Mouse (Mus musculus) layer of hippocampus, adult 18-20 months (tissue): ENCODE results near the gene Ank3. TPM values are rescaled to one million over a fixed set of nuclear protein-coding genes. Genes with fewer than 3 reads are reported as not detected.
"Not testable (repeated sequence)": the region's sequence is repeated elsewhere in the genome, so short reads cannot be mapped to it uniquely, and the experiment has no call there.

Source experiments
- DNase-seq, 2 experiments: peaks; one replicate each; pipeline ENCODE4 v3.0.0; 2022; ENCODE audit warnings: low spot score in 2 of 2
- total RNA-seq, 2 experiments: library from RNA; stranded (reverse); gene quantifications; 2 replicates each; pipeline ENCODE4 v1.2.3; 2021

Gene Ank3
- total RNA-seq, 2 experiments from 2014 or later = 414 to 427 TPM

DNA sequence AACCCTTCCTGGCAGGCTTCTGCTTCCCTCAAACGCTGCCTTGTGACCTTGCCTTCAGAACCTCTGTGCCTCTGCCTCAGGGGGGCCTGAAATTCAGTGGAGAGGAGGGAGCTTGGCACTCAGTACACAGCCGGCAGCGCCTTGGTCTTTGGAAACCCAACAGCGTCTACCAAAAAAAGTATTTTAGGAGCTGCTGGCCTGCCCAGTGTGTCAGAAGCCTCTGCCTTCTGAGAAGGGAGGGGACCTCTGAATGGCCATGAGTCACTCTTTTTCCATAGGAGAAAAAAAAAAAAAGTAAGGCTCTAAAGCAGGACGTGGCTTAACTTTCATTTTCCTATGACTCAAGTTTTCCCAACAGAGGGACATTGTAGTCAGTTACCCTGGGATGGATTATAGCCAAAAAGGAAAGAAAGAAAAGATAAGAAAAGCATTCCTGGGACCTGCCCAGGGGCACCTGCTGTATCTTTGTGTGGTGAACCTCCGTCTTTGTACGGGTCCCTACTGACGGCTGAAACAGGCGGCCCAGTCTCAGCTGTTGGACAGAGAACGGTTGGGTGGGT, 473.7 kb downstream of the Ank3 start:
- DNase-seq = no peak

DNA sequence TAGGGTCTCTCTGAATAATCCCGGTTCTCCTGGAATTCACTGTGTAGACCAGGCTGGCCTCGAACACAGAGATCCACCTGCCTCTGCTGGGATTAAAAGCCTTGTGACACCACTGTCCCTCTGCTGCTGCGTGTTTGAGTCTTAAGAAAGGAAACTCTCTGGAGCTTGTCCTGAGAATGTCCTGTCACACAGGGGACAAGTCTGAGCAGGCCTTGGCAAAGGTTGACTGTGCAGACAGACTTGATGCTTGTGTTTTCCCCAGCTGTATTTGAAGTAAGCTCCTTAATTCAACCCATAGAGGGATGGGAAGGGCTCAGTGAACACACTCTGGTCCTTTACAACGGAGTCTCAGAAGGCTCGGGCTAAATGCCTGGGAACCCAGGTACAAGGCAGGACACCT, 474.3 kb downstream of the Ank3 start:
- no peak for DNase-seq

DNA sequence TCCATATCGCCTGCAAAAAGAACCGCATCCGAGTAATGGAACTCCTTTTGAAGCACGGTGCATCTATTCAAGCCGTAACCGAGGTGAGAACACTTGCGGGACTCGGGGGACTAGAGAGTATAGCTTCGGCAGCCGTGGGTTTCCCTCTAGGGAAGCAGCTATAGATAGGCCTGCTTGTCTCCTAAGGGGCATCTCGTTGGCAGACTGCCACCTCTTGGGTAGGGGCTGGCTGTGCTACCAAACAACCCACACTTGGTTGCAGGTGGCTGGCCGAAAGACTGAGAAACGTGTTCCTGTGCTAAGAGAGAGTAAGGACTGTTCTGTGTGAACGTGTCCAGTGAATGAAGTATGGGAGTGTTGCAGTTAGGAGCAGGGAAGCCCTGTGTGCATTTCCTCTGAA, 476.2 kb downstream of the Ank3 start:
- DNase-seq = no peak

DNA sequence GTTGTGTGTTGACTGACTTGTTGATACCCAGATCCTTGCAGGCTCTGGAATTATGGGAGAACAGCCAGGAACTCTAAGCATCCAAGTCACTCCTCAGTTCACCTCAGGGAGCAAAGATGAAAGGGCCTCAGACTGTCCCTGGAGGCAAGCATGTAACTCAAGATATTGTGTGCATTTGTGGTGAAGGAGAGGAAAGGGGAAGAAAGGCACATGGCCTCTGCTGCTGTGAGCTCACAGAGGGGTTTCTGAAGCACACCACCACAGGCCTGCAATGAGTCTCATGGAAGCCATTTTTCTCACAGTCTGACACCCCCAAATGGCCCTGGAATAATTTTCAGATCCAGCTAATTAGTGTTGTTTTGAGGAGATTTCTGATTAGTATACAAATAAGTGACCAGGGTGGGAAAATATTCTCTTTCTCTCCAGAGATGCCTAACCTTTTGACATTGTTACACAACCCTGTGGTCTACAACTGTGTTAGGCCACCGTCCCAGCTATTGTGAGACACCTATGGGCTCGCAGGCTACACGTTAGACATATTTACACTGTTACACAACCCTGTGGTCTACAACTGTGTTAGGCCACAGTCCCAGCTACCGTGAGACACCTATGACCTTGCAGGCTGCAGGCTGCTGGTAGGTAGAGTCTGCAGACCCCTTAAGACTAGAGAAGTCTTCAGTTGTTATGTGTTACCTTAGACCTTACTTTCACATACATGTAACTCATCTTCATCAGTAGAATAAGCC, 485.5 kb downstream of the Ank3 start:
- DNase-seq = no peak

DNA sequence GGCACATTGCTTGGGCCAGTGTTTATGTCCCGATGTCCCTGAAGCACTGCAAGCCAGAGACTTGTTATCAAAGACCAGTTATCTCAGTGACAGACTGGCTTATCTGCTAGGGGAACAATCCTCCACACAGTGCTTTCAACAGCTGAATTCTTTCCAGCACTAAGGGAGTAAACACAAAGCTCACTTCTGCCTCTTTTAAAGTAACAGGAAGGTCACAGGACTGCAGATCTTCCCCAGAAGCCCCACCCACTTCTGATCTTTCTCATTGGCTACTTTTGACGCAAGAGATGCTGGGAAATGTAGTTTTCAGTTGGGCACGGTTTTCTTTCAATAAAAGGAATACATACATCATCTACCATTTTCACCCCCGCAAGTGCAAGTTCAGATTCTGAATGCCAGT, 489.8 kb downstream of the Ank3 start:
- DNase-seq = peak in 1 of 2 experiments; percentile 55

DNA sequence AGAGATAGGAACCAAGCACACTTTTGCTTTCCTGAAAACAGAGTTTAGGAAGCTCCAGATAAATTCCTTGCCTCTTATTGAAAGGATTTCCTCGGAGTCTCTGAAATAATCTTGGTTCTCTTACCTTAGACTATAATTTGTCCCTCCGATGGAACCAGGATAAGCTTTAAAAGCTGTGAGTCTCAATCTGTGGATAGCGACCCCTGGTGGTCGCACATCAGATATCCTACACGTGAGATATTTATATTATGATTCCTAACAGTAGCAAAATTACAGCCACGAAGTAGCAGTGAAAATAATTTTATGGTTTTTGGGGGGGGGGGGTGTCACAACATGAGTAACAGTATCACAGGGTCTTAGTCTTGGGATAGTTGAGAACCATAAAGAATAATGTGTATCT, 491.2 kb downstream of the Ank3 start:
- peak in 1 of 2 experiments; percentile 53 for DNase-seq

DNA sequence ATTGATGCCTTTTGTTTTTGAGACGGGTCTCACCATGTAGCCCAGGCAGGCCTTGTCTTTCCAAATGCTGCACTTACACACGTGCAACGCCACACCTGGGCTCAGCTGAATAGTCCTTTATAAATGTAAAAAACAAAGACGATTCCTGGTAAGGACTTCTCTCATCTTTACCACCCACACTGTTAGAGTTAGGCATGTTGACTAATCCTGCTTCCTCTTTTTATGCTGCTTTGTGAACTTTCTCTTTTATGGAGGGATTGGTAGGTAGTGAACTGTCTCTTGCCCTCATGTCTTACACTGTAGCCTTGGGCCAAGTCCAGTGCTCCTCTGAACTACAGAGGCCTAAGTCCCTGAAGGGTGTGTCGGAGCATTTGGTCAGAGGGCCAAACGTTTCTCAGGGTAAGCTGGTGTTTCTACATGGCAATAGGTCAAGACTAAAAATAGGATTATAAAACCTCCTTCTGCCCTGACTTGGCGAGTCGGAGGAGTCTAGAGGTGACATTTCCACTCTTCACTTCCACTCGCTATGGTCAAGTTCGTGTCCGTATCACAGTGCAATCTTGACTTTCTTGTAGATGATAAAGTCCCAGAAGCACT, 491.9 kb downstream of the Ank3 start:
- no peak for DNase-seq

DNA sequence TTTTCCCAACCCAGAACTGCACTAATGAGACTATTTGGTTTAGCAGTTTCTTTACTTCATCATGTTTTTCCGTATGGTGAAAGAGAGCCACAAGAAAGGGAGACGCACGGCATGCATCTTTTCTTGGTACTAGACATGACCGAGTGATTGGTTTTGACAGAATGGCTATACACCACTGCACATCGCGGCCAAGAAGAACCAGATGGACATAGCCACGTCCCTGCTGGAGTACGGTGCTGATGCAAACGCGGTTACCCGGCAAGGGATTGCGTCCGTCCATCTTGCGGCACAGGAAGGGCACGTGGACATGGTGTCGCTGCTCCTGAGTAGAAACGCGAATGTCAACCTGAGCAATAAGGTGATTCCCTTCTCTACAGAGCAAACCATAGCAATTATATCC, 493.6 kb downstream of the Ank3 start:
- no peak for DNase-seq

DNA sequence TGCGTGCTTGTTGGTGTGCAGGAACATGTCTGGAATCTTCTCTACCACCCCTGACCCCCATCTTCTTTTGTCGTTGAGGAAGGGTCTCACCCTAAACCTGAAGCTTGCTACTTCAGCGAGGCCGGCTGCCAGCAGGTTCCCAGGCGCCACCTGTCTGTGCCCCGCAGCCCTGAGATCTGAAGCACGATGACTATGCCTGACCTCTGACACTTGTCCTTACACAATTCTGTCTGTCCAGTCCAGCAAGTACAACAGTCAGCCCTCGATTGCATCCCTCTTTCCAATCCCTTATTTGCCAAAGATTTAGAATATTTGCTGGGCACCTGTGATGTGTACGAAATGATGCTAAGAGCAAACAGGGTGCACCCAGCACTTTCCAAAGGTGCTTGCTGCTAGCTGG, 497.0 kb downstream of the Ank3 start:
- DNase-seq = no peak

DNA sequence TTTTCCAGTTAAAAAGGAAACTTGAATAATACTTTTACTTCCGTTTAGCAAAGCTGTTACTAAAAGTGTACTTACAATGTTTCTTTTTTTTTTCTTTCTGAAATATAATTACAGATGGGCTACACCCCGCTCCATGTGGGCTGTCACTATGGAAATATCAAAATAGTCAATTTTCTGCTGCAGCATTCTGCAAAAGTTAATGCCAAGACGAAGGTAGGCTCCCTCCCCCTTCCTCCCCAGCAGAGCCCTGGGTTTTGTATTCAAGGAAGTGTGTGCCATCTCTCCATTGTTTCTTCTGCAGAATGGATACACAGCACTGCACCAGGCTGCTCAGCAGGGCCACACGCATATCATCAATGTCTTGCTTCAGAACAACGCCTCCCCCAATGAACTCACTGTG, 499.4 kb downstream of the Ank3 start:
- peak; percentile 66 to 76 for DNase-seq

DNA sequence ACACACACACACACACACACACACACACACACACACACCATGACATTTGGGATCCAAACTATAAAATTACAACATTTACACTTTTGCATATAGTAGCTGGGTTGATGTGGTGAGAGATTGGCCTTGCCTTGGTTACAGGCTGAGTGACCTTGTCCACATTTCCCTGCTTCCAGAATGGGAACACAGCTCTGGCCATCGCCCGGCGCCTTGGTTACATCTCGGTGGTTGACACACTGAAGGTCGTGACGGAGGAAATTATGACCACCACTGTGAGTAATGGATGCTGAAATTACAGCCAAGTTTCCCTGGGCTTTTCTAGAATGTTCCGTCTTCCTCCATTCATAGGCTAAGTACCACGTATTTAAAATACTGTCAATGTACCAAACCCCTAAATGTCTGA, 500.2 kb downstream of the Ank3 start:
- DNase-seq = no peak

DNA sequence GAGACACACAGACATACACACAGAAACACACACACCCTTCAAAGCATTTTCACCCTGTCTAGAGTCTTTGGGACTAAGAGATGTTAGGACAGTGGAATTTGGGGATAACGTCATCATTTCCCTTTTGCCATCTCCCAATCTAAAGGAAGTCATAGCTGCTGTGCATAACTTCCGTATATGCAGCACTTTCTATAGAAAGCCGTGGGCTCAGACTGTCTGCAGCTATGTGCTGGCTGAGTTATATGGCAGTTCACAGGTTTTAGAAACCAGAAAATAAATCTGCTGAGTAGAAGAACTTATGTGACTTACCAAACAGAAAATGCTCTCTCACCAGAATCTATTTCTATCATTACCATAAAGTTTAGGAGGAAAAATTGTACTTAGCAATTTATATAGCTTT, 501.2 kb downstream of the Ank3 start:
- no peak for DNase-seq

DNA sequence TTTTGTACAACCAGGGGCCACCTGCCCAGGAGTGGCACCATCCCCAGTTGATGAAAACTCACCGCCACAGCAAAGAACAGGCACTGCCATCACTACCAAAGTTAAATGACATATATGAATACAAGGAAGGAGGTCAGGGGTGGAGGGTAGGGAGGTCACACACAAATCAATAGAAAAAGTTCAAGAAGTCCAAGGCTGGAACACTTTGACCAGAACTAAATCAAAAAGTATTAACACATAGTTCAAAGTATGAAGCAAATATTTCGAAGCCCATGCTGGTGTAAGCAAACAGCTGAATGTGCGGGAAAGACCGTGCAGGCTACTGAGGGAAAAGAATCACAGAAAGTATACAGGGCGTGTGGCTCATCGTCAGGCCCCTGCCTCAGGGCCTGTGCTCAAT, 503.5 kb downstream of the Ank3 start:
- no peak for DNase-seq

DNA sequence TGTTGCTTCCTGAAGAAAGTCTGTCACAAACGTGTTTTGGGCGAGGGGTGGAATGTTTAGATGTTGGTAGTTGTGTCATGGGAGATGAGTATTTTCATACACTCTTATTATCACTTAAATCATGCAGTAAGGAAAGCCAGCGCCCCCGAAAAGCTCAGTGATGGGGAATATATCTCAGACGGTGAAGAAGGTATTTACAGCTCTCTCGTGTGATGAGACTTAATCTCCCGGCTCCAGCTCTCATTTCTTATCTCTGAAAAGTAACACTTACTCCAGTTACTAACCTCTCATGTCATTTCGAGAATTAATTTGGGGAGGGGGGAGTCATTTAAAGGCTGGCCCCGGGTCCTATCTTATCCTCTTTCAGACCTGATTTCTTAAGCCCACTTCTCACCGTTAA, 505.7 kb downstream of the Ank3 start:
- DNase-seq = no peak

DNA sequence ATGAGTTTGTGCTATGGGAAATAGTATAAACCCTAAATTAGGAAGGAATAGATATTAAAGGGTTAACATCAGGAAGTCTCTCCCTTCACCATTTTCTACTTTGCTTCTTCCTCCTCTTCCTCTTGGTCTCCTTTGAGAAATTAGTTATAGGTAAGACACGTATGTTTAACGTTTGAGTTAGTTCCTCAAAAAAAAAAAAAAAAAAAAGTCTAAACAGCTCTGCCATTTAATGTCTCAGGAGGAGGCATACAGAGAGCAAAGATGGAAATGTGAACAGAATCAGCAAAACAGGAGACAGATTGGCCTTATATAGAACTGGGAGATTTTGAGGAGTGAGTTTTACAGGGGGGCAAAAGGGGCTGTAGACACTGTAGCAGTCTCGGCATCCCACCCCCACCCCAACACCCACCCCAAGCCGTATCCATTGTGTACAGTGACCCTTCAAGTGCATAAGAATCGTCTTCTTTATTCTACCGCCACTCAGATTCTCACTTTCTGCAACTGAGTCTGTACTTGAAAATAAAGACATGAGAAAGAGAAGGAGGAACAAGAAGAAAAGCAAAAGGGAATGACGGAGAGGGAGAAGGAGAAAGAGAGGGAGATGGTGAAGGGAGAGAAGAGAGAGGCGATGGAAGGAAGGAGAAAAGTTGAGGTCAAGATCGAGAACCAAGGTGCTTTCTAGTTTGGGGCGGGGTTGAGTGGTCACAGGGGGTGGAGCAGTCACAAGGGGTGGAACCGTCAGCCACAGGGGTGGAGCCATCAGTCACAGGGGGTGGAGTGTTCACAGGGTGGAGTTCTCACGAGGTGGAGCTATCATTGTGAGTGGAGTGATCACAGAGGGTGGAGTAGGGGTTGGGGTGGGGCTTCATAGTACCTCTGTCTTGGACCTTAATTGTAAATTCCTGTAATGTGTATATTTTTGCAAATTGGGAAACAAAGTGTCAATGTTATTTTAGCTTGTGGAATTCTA, 509.5 kb downstream of the Ank3 start:
- no peak for DNase-seq

DNA sequence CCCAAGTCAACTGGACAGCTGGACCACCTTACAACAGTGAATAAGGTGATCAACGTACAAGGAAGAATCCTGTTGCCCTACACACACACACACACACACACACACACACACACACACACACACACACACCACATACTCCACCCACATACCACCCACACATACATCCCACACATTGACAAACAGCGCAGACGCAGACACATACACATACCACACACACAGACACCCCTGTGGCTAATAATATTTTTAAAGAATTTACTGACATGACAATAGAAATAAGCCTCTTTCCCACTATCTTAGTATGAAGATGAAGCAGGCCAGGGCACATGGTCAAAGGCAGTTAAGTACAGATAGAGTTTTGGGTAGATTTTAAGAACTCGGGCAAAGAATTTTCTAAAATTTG, 511.3 kb downstream of the Ank3 start:
- no peak for DNase-seq

DNA sequence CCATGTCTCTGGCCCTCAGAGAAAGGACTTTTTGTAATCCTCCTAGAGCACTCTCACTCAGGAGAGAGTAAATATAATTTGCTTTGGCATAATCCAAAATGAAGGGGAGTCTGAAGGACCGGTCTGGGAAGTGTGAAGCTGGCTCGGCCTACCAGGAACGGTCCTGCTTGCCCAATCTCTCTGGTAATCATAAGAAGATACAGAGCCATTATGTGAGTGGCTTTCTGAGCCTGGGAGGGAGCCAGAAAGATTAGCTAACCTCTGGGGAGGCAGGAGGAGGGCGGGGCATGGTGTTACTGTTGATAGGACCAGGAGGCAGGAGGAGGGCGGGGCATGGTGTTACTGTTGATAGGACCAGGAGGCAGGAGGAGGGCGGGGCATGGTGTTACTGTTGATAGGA, 511.7 kb downstream of the Ank3 start:
- not testable (repeated sequence) for DNase-seq

DNA sequence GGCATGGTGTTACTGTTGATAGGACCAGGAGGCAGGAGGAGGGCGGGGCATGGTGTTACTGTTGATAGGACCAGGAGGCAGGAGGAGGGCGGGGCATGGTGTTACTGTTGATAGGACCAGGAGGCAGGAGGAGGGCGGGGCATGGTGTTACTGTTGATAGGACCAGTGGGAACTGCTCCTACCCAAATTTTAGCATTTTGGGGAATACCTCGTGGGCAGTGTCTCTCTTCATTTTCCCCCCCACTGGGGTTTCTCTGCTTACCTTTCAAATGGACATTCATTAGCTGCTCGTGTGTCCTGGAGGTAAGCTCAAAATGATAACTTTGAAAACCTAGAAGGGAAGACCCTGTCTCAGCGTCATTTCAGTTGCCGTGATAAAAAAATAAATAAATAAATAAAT, 512.2 kb downstream of the Ank3 start:
- DNase-seq = not testable (repeated sequence)

DNA sequence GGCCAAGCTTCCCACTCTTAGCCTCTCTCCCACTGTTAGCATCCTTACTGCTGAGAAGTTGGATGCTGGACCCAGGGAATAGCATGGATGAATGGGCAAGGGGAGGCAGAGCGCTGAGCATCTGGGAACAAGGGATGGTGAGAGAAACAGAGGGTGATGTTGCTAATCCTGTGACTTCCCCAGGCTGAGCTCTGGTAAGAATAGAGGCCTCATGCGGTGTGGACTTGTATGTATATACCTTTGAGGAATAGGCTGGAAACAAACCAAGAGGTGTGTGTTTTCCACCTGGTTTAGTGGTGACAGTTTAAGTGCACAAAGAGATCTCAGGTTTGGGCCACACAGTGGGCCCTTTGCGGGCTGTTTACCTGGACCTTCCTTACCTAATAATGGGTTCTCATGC, 517.0 kb downstream of the Ank3 start:
- DNase-seq = no peak

DNA sequence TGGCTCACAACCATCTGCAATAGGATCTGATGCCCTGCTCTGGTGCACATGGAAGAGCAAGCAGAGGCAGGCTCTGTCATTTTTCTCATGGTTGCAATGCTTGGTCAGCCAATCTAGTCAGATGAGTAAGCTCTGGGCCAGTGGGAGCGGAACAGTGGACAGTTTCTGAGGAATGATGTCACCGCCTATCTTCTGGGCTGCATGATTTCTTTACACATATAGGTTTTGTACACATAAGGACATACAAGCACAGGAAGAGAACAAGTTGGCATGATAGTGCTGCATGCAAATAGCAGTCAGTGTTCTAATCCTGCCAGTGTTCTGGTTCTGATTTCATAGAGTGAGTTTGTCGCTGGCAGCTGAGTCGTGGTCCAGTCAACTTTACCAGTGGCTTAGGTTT, 517.6 kb downstream of the Ank3 start:
- no peak for DNase-seq

DNA sequence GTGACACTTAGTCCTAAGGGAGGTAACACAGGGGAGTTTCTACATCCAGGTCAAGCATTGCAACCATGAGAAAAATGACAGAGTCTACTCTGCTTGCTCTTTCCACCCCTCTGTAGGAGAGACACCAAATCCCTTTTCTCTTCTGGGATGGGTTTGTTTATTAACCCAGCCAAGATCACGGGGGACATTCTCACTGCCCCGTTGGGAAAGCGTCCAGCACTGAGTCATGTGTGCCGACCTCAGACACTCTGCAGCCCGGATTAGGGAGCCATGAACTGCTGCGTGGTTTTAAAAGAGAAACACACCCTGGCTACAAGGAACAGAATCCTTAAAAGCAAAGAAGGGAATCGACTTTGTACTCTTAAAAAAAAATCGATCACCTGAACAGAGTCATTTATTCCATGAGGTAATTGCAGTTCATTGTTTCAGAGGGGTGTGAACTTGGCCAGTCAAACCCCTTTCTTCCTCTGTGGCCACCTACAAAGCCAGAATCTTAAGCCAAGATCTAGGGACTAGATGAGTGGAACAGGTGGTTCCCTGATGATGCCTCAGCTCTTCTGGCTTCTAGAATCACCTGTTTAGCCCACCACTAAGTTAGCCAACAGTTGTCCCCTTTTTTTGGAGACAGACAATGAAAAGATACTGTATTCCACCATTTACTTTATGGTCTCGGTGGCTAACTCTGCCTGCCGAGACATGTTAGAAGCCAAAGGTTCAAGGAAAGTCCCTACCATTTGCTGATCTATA, 518.3 kb downstream of the Ank3 start:
- no peak for DNase-seq
